Mouse (Mus musculus): ENCODE measurements around the gene Tfb1m.

Gene Tfb1m

GRCm38 (mm10) chr17:3509841-3510240 lies 47.7 kb downstream of the Tfb1m start:
- DNase-seq (ENCODE audit: low spot score) = peak; percentile 73

- DNase-seq (ENCODE audit: low spot score) = no peak
Measured at GRCm38 (mm10) chr17:3506508-3506907, 51.1 kb downstream of the Tfb1m start.

- DNase-seq (ENCODE audit: low spot score) = no peak
Measured at GRCm38 (mm10) chr17:3505711-3506110, 51.9 kb downstream of the Tfb1m start.

- DNase-seq (ENCODE audit: low spot score) = no peak
Measured at GRCm38 (mm10) chr17:3500936-3501335, 56.6 kb downstream of the Tfb1m start.

DNA sequence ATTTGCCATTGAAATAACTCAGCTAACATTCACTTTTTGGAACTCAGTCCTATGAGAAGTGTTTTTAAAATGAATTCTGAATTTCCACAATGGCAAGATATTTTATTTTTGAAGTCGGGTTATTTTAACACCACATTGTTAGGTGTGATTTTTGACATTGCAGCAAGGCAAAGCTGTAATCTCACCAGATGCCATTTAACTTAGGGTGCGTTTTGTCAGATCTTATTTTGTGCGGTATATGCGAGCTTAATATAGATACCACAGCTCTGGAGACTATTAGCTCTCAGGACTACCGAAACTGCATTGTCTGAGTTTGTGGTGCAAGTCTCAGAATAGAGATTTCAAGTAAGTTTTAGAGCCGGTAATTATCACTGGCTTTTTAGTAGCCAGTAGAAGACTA lies 57.5 kb downstream of the Tfb1m start:
- no peak for DNase-seq (ENCODE audit: low spot score)

DNA sequence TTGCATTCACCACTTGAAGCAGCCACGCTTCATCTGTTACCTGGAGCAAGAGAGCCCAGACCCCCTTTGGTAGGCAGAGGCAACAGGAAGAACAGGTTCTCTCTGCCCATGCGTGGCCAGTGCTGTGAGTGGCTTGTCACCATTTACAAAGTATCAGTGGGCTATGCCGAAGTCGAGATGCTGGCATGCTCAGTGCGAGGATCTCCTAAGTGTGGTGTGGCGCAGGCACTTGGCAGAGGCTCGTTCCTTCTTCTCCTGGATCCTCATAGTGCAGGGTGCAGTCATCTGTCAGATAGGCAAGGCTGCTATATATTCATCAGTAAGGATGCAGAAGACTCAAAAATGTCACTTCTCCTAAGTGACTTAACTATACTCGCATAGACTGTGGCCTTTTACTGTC lies 58.1 kb downstream of the Tfb1m start:
- no peak for DNase-seq (ENCODE audit: low spot score)

- DNase-seq (ENCODE audit: low spot score) = no peak
Measured at GRCm38 (mm10) chr17:3498580-3498979, 59.0 kb downstream of the Tfb1m start.

DNA sequence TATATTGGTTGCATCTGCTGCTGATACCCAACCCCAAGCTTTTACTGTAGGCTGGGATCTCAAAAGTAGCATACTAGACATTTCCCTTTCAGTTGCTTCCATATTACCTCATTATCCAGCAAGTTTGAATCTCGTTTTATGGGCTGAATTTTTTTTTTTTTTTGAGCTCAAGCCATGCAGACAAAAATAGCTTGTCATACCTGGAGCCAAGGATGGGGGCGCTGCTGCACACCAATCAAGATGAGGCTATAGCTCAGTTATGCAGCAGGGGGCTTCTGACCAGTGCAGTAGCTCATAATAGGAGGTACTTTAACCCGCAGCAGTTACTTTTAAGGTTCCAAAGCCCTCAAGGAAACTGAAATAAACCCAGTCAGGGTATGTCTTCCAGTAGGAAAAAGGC lies 59.5 kb downstream of the Tfb1m start:
- peak; percentile 48 for DNase-seq (ENCODE audit: low spot score)

DNA sequence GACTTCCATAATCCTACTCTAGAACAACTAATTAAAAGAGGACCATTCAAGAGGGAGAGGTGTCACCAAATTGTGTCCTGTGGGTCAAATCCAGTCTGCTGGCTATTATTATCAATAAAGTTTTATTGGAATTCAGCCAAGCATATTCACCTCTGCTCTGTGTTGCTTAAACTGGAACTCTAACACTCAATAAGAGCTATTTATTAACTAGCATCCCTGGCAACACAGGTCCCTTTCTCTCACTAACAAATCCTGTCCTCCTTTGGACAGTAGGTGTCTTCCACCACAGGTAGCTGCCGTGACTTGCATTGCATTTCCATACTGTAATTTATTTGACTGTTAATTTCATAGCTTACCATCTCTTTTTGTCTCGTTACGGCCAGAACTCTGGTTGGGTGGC lies 61.5 kb downstream of the Tfb1m start:
- no peak for DNase-seq (ENCODE audit: low spot score)

GRCm38 (mm10) chr17:3495576-3495975 lies 62.0 kb downstream of the Tfb1m start:
- no peak for DNase-seq (ENCODE audit: low spot score)

- no peak for DNase-seq (ENCODE audit: low spot score)
Measured at GRCm38 (mm10) chr17:3491667-3492066, 65.9 kb downstream of the Tfb1m start.

DNA sequence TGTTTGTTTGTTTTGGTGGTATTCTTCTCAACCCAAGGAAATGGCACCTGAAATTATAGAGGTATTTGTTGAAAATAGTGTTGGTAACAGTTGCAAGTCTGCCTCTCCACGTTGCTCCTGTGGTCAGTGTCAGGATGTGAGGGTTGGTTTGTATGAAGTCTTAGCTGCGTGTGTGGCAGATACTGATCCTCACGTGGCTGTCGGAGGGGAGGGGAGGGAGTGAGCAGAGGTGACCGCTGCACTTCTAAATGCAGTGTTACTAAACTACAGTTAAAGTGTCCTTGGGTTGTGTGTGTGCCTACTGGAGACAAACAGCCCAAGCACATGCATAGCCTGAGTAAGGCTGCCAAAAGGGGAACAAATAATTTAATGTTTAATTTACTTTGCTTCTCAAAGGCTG lies 66.5 kb downstream of the Tfb1m start:
- DNase-seq (ENCODE audit: low spot score) = no peak

- no peak for DNase-seq (ENCODE audit: low spot score)
Measured at GRCm38 (mm10) chr17:3490216-3490895, 67.2 kb downstream of the Tfb1m start.

- DNase-seq (ENCODE audit: low spot score) = no peak
Measured at GRCm38 (mm10) chr17:3487721-3488601, 69.6 kb downstream of the Tfb1m start.

DNA sequence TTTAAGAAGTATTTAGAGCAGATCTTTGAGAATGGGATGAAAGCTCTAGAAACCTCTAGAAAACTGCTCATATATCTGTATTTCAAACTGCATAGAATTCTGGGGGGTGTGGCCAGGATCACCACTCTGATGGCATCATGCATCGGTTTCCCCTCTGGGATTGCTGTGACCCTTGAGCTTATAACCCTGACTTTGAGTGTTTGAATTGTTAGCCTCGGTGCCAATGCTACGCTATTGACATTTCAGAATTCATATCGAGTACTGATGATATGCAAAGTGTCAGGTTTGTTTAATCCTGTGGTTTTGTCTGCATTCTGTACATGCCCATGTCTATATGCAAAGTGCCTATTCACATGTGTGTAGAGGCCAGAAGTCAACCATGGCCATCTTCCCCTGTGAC lies 70.4 kb downstream of the Tfb1m start:
- DNase-seq (ENCODE audit: low spot score) = no peak

DNA sequence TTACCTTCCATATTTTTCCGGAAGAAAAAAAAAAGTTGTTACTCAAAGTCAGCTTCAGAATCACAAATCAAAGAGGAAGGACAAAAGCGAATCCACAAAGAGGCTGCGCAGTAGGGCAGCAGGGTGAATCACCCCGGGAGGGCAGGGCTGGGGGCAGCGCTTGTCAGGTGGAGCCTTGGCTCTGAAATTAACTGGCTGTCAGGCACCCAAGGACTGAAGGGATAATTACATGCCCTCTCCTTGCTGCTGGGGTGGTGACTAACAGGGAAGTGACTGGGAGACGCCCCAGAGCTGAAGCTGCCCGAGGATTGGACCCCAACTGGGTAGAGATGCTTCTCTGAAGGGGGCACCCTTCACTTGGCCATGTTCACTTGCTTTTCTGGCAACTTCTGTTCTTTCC lies 71.7 kb downstream of the Tfb1m start:
- DNase-seq (ENCODE audit: low spot score) = no peak

- DNase-seq (ENCODE audit: low spot score) = no peak
Measured at GRCm38 (mm10) chr17:3483091-3483490, 74.5 kb downstream of the Tfb1m start.

GRCm38 (mm10) chr17:3481576-3482575 lies 75.7 kb downstream of the Tfb1m start:
- DNase-seq (ENCODE audit: low spot score) = no peak

DNA sequence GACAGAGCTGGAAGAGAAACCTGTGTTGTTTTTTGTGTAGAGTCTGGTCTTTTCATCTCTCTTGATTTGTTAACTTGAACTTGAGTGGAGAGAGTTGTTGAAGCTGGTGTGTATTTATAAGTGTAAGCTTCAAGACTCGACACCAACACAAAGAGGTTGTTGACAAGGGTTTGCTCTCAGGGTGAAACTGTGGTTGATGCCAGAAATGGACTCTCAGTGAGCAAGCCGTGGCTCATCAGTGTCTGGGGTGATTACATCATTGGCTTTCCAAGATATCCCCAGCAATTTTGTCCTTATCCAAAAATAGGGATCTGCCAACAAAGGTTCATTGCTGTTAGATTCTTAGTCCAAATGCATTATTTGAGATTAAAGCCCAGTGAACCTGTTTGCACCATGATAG lies 81.0 kb downstream of the Tfb1m start:
- DNase-seq (ENCODE audit: low spot score) = no peak

DNA sequence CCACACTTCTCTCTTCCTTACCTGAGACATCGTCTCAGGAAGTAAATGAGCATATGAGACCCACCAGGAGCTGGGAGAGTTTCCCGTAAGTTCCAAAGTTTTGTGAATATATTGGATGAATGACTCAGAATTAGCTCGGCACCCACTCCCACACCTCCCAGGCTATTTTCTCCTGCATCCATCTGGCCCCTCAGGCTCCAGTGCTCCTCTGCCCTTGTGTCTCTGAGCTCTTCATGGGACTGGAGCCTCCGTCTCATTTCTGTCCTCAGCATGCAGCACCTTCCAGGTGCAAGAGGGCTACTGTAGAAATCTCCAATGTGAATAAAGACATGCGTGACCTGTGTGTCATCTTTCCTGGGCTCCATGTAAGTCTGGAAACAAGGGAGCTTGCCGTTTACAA lies 85.6 kb downstream of the Tfb1m start:
- DNase-seq (ENCODE audit: low spot score) = no peak
